Mouse (Mus musculus): ENCODE results near the gene Hsd3b7. TPM values are rescaled to one million over a fixed set of nuclear protein-coding genes. Genes with fewer than 3 reads are reported as not detected.
A peak's percentile ranks its signal among the peaks of the same experiment; 100 is the strongest.

Gene Hsd3b7
- polyA plus RNA-seq (2015; fragmentation: Nextera tagmentation; extraction: Ambion mirVana) = 24.8 and 25.2 TPM in 2 replicates

GRCm38 (mm10) chr7:127800435-127801009, at the start of gene Hsd3b7:
Hsd3b7 (plus strand) TSS chr7:127800604.
- H3K9me3 ChIP-seq (replicated peaks) = no peaks in the 10 kb centered on the region
- WGBS = 22% methylated on average over 6 of the region's 6 CpGs
- H3K4me1 ChIP-seq = peaks cover 14% of the 10 kb centered on the region
- peak; percentile 79 for ATAC-seq (ENCODE audit: insufficient number of reproducible peaks, low FRiP score, low TSS enrichment, low read depth)
- peak within 1 kb of the TSS; percentile 69 for H3K27ac ChIP-seq (replicated peaks)
- H3K9ac ChIP-seq = no peak within 1 kb of the TSS
- H3K4me3 ChIP-seq (replicated peaks) = peak within 1 kb of the TSS; percentile 35
- H3K4me2 ChIP-seq (replicated peaks) = peak within 1 kb of the TSS; percentile 49
- H3K36me3 ChIP-seq = peaks cover 75% of the 10 kb centered on the region
- no peaks in the 10 kb centered on the region for H3K27me3 ChIP-seq

GRCm38 (mm10) chr7:127751619-127752018, 48.8 kb upstream of the Hsd3b7 start:
- Histone ChIP-seq H3K4me3 (replicated peaks) (no peak overlapping the region), H3K4me1 (peaks cover 40% of the 10 kb centered on the region), H3K36me3 (peaks cover 84% of the 10 kb centered on the region), H3K27me3 (no peaks in the 10 kb centered on the region), H3K4me2 (replicated peaks) (no peak overlapping the region), H3K9ac (no peak overlapping the region), H3K27ac (replicated peaks) (no peak overlapping the region), H3K9me3 (replicated peaks) (no peaks in the 10 kb centered on the region)
- WGBS = 94% methylated on average over 5 of the region's 5 CpGs
- no peak for ATAC-seq (ENCODE audit: insufficient number of reproducible peaks, low FRiP score, low TSS enrichment, low read depth)

GRCm38 (mm10) chr7:127752069-127752468, 48.3 kb upstream of the Hsd3b7 start:
- 95% methylated on average over 27 of the region's 27 CpGs for WGBS
- no peak overlapping the region for H3K9ac ChIP-seq
- peaks cover 44% of the 10 kb centered on the region for H3K4me1 ChIP-seq
- no peak overlapping the region for H3K4me3 ChIP-seq (replicated peaks)
- no peak overlapping the region for H3K27ac ChIP-seq (replicated peaks)
- peaks cover 88% of the 10 kb centered on the region for H3K36me3 ChIP-seq
- no peaks in the 10 kb centered on the region for H3K9me3 ChIP-seq (replicated peaks)
- no peaks in the 10 kb centered on the region for H3K27me3 ChIP-seq
- H3K4me2 ChIP-seq (replicated peaks) = no peak overlapping the region
- ATAC-seq (ENCODE audit: insufficient number of reproducible peaks, low FRiP score, low TSS enrichment, low read depth) = no peak

- no peak overlapping the region for H3K4me3 ChIP-seq (replicated peaks)
- peaks cover 96% of the 10 kb centered on the region for H3K36me3 ChIP-seq
- no peak for ATAC-seq (ENCODE audit: insufficient number of reproducible peaks, low FRiP score, low TSS enrichment, low read depth)
- no peaks in the 10 kb centered on the region for H3K9me3 ChIP-seq (replicated peaks)
- H3K27me3 ChIP-seq = no peaks in the 10 kb centered on the region
- whole genome bisulfite sequencing = 46% methylated on average over 5 of the region's 5 CpGs
- H3K9ac ChIP-seq = no peak overlapping the region
- peaks cover 35% of the 10 kb centered on the region for H3K4me1 ChIP-seq
- no peak overlapping the region for H3K4me2 ChIP-seq (replicated peaks)
- H3K27ac ChIP-seq (replicated peaks) = no peak overlapping the region
Observed at GRCm38 (mm10) chr7:127753158-127753557, 47.2 kb upstream of the Hsd3b7 start.

- H3K4me3 ChIP-seq (replicated peaks) = no peak overlapping the region
- no peak overlapping the region for H3K27ac ChIP-seq (replicated peaks)
- no peak overlapping the region for H3K9ac ChIP-seq
- no peak for ATAC-seq (ENCODE audit: insufficient number of reproducible peaks, low FRiP score, low TSS enrichment, low read depth)
- H3K27me3 ChIP-seq = no peaks in the 10 kb centered on the region
- WGBS = 82% methylated on average over 7 of the region's 7 CpGs
- H3K4me2 ChIP-seq (replicated peaks) = no peak overlapping the region
- H3K9me3 ChIP-seq (replicated peaks) = no peaks in the 10 kb centered on the region
- H3K36me3 ChIP-seq = peaks cover 96% of the 10 kb centered on the region
- H3K4me1 ChIP-seq = peaks cover 33% of the 10 kb centered on the region
Observed at GRCm38 (mm10) chr7:127753741-127754140, 46.7 kb upstream of the Hsd3b7 start.

- H3K4me3 ChIP-seq (replicated peaks) = no peak overlapping the region
- H3K4me2 ChIP-seq (replicated peaks) = no peak overlapping the region
- H3K9me3 ChIP-seq (replicated peaks) = no peaks in the 10 kb centered on the region
- H3K27ac ChIP-seq (replicated peaks) = no peak overlapping the region; the same call in 1 of the 2 replicates
- ATAC-seq (ENCODE audit: insufficient number of reproducible peaks, low FRiP score, low TSS enrichment, low read depth) = no peak
- H3K27me3 ChIP-seq = no peaks in the 10 kb centered on the region
- peaks cover 61% of the 10 kb centered on the region for H3K36me3 ChIP-seq
- no peak overlapping the region for H3K9ac ChIP-seq
- H3K4me1 ChIP-seq = peaks cover 36% of the 10 kb centered on the region
- whole genome bisulfite sequencing = 27% methylated on average over 6 of the region's 6 CpGs
Observed at GRCm38 (mm10) chr7:127759716-127760115, 40.7 kb upstream of the Hsd3b7 start.

- 80% methylated on average over 3 of the region's 3 CpGs for WGBS
- Histone ChIP-seq H3K4me2 (replicated peaks) (no peak overlapping the region), H3K36me3 (peaks cover 61% of the 10 kb centered on the region), H3K27me3 (no peaks in the 10 kb centered on the region), H3K9ac (peak overlapping the region; percentile 12; the same call in 1 of the 2 replicates), H3K4me1 (peaks cover 29% of the 10 kb centered on the region), H3K27ac (replicated peaks) (peak overlapping the region; percentile 17; the same call in 1 of the 2 replicates), H3K4me3 (replicated peaks) (no peak overlapping the region), H3K9me3 (replicated peaks) (no peaks in the 10 kb centered on the region)
- ATAC-seq (ENCODE audit: insufficient number of reproducible peaks, low FRiP score, low TSS enrichment, low read depth) = no peak
Observed at GRCm38 (mm10) chr7:127760478-127760877, 39.9 kb upstream of the Hsd3b7 start.

GRCm38 (mm10) chr7:127761026-127761425, 39.4 kb upstream of the Hsd3b7 start:
- ATAC-seq (ENCODE audit: insufficient number of reproducible peaks, low FRiP score, low TSS enrichment, low read depth) = 0 out of 2 replicates have a peak, but pooled peaks have one; percentile 32
- Histone ChIP-seq H3K36me3 (peaks cover 63% of the 10 kb centered on the region), H3K9me3 (replicated peaks) (no peaks in the 10 kb centered on the region), H3K4me1 (peaks cover 25% of the 10 kb centered on the region), H3K9ac (no peak overlapping the region), H3K27ac (replicated peaks) (0 out of 2 replicates have a peak overlapping the region, but pooled peaks have one; percentile 17), H3K4me3 (replicated peaks) (no peak overlapping the region), H3K4me2 (replicated peaks) (no peak overlapping the region), H3K27me3 (no peaks in the 10 kb centered on the region)
- WGBS = 42% methylated on average over 7 of the region's 7 CpGs

- Histone ChIP-seq H3K4me2 (replicated peaks) (no peak overlapping the region), H3K36me3 (peaks cover 58% of the 10 kb centered on the region), H3K4me3 (replicated peaks) (no peak overlapping the region), H3K27me3 (no peaks in the 10 kb centered on the region), H3K9ac (no peak overlapping the region), H3K4me1 (peaks cover 23% of the 10 kb centered on the region), H3K9me3 (replicated peaks) (no peaks in the 10 kb centered on the region), H3K27ac (replicated peaks) (no peak overlapping the region)
- ATAC-seq (ENCODE audit: insufficient number of reproducible peaks, low FRiP score, low TSS enrichment, low read depth) = no peak
- 89% methylated on average over 4 of the region's 4 CpGs for WGBS
Observed at GRCm38 (mm10) chr7:127763642-127764041, 36.8 kb upstream of the Hsd3b7 start.

- Histone ChIP-seq H3K4me1 (peaks cover 27% of the 10 kb centered on the region), H3K27me3 (no peaks in the 10 kb centered on the region), H3K4me3 (replicated peaks) (no peak overlapping the region), H3K27ac (replicated peaks) (no peak overlapping the region), H3K9ac (no peak overlapping the region), H3K4me2 (replicated peaks) (no peak overlapping the region), H3K9me3 (replicated peaks) (no peaks in the 10 kb centered on the region), H3K36me3 (peaks cover 56% of the 10 kb centered on the region)
- no peak for ATAC-seq (ENCODE audit: insufficient number of reproducible peaks, low FRiP score, low TSS enrichment, low read depth)
- WGBS = 75% methylated on average over 2 of the region's 2 CpGs
Observed at GRCm38 (mm10) chr7:127765756-127766155, 34.6 kb upstream of the Hsd3b7 start.

GRCm38 (mm10) chr7:127766851-127767609, 33.4 kb upstream of the Hsd3b7 start:
- Histone ChIP-seq H3K9me3 (replicated peaks) (no peaks in the 10 kb centered on the region), H3K36me3 (peaks cover 52% of the 10 kb centered on the region), H3K27ac (replicated peaks) (no peak overlapping the region), H3K9ac (no peak overlapping the region), H3K4me1 (peaks cover 34% of the 10 kb centered on the region), H3K27me3 (no peaks in the 10 kb centered on the region), H3K4me3 (replicated peaks) (no peak overlapping the region), H3K4me2 (replicated peaks) (no peak overlapping the region)
- ATAC-seq (ENCODE audit: insufficient number of reproducible peaks, low FRiP score, low TSS enrichment, low read depth) = no peak
- 66% methylated on average over 17 of the region's 17 CpGs for WGBS

Data from embryonic facial prominence, embryonic 15.5 days (tissue).